Mouse (Mus musculus) intestine, postnatal 0 days (tissue): Measurements from ENCODE around the gene Atp9a. TPM values are rescaled to one million over a fixed set of nuclear protein-coding genes. Genes with fewer than 3 reads are reported as not detected.

Experiments used
- ATAC-seq: fragments of 200-750 bp; cut with Nextera tagmentation; 2 replicates; pipeline ENCODE4 v1.8.0; 2017; ENCODE audit warnings: mild to moderate bottlenecking, moderate TSS enrichment, moderate library complexity
- H3K27ac ChIP-seq: fragments of 300-500 bp; sonication (generic); 2 replicates; pipeline ENCODE4 v1.5.1; 2014; ENCODE audit warnings: mild to moderate bottlenecking, low read depth, low read length, moderate library complexity
- H3K27me3 ChIP-seq: fragments of 300-500 bp; sonication (generic); replicated peaks from 2 replicates; pipeline ENCODE4 v1.6.1; 2014; ENCODE audit warnings: low read length, mixed read lengths; ENCODE audit not compliant: control insufficient read depth, insufficient read depth
- H3K36me3 ChIP-seq: fragments of 300-500 bp; sonication (generic); 2 replicates; pipeline ENCODE4 v1.6.1; 2014; ENCODE audit warnings: mild to moderate bottlenecking, moderate library complexity; ENCODE audit not compliant: control insufficient read depth, insufficient read depth
- H3K4me1 ChIP-seq: fragments of 300-500 bp; sonication (generic); replicated peaks from 2 replicates; pipeline ENCODE4 v1.6.1; 2014; ENCODE audit warnings: antibody characterized with exemption, low read length, mixed read lengths; ENCODE audit not compliant: control insufficient read depth, insufficient read depth
- H3K4me2 ChIP-seq: fragments of 300-500 bp; sonication (generic); replicated peaks from 2 replicates; pipeline ENCODE4 v1.6.1; 2014; ENCODE audit warnings: low read depth, mild to moderate bottlenecking, moderate library complexity
- H3K4me3 ChIP-seq: fragments of 300-500 bp; sonication (generic); 2 replicates; pipeline ENCODE4 v1.5.1; 2014; ENCODE audit warnings: low read depth, low read length
- H3K9ac ChIP-seq: fragments of 300-500 bp; sonication (generic); 2 replicates; pipeline ENCODE4 v1.6.1; 2014; ENCODE audit warnings: mild to moderate bottlenecking, low read depth, low read length
- H3K9me3 ChIP-seq: fragments of 300-500 bp; sonication (generic); 2 replicates; pipeline ENCODE4 v1.6.1; 2016; ENCODE audit warnings: mixed run types; ENCODE audit not compliant: control insufficient read depth
- CTCF ChIP-seq: sonication (generic); IDR thresholded peaks from 2 replicates; pipeline ENCODE4 v1.5.1; 2016; ENCODE audit warnings: low read depth, mild to moderate bottlenecking, control low read depth, antibody characterized with exemption, moderate library complexity
- WGBS: fragments of 180-500 bp; shearing (Covaris S2); extraction: QIAGEN DNeasy Blood & Tissue Kit; methylation state at CpG from one replicate; pipeline ENCODE4 v1.1.7; 2014; 5-methylcytosine and 5-hydroxymethylcytosine counted together
- polyA plus RNA-seq: library from polyadenylated mRNA; unstranded; fragments of >200 nt; fragmentation: Nextera tagmentation; extraction: Ambion mirVana; gene quantifications from 2 replicates; pipeline ENCODE4 v1.2.1, GENCODE M21; 2015

Gene Atp9a
- polyA plus RNA-seq, 1 experiment from 2014 or later = 36.7 TPM

DNA sequence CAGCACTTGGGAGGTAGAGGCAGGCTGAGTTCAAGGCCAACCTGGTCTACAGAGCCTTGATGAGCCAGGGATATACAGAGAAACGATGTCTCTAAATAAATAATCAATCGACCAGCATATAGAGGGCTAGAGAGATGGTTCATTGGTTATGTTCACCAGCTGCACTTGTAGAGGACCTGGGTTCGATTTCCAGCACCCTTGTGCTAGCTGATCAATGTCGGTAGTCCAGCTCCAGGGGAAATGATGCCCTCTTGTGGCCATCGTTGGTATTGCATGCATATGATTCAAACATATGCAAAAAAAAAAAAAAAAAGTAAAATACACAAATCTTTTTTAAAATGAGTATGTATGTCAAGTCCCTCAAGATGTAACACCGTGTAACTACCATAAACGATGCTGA, 440 bp upstream of the Atp9a start:
- peak overlapping the region; percentile 85 for H3K4me2 ChIP-seq
- WGBS = 13% methylated on average over 7 of the region's 7 CpGs
- no peaks in the 10 kb centered on the region for H3K27me3 ChIP-seq
- H3K36me3 ChIP-seq = no peaks in the 10 kb centered on the region
- peak; percentile 85 for TF ChIP-seq CTCF
- ATAC-seq = no peak
- H3K9me3 ChIP-seq = no peaks in the 10 kb centered on the region
- peak overlapping the region; percentile 85 for H3K4me3 ChIP-seq
- H3K4me1 ChIP-seq = 0 out of 2 replicates have a peak, but pooled peaks cover 6% of the 10 kb centered on the region
- H3K27ac ChIP-seq = peak overlapping the region; percentile 93
- H3K9ac ChIP-seq = no peak overlapping the region

DNA sequence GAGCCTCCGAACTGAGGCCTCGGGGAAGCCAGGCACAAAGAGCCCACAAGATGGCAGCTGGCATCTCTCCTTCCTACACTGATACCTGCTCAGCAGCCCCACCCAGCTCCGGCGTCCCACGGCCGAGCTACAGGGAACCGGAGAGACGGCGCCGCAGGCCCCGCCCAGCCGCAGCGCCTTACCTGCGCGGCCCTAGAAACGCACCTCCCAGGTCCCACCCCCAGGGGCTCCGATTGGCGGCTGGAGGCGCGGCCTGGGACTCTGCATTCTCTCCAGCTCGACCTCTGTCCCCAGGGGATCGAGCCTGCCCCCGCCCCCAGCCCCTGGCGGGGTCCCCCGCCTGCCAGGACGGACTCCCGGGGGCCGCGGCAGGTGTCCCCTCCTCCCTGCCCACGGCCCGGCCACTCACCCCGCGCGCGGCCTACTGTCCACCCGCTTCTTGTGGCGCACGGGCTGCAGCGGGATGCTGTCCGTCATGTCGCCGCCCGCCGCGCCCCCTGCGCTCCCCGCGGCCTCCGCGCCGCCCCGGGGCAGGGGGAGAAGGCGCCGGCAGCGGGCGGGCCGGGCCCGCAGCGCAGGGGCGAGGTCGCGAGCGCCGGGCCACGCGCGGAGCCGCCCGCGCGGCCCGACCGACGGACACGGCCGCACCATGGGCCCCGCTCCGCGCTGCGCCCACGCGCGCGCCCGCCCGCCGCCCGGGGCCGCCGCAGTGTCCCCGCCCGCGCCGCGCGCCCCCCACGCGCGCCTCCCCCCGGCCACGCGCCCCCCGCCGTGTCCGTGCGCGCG, 743 bp downstream of the Atp9a start:
- peak; percentile 59 for TF ChIP-seq CTCF
- peak; percentile 97 for ATAC-seq
- Histone ChIP-seq H3K9me3 (no peaks in the 10 kb centered on the region), H3K27me3 (no peaks in the 10 kb centered on the region), H3K36me3 (no peaks in the 10 kb centered on the region), H3K9ac (peak overlapping the region; percentile 80), H3K4me2 (peak overlapping the region; percentile 85), H3K4me3 (peak overlapping the region; percentile 85), H3K4me1 (0 out of 2 replicates have a peak, but pooled peaks cover 6% of the 10 kb centered on the region), H3K27ac (peak overlapping the region; percentile 93)
- WGBS = under 1% methylated on average over 53 of the region's 108 CpGs

DNA sequence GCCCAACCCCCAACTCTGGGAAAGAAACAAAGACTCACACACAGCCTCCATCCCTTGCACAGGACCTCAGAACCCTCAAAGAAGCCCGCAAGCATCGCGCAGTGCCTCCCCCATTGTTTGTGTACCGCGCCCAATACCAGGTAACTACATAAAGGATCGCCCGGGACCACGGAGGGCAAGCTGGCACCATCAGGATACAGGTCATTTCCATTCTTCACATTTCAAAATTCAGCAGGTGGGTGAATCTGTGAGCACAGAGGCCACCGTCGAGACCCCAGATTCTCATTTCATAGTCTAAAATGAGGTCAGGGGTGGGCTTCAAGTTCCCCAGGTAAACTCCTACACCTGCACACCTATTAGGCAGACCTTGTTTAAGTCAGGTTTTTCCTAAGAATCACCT, 1.7 kb downstream of the Atp9a start:
- 85% methylated on average over 10 of the region's 10 CpGs for WGBS
- no peak overlapping the region for H3K9ac ChIP-seq
- no peaks in the 10 kb centered on the region for H3K27me3 ChIP-seq
- peak overlapping the region; percentile 93 for H3K27ac ChIP-seq
- no peak for ATAC-seq
- 0 out of 2 replicates have a peak, but pooled peaks cover 6% of the 10 kb centered on the region for H3K4me1 ChIP-seq
- H3K9me3 ChIP-seq = no peaks in the 10 kb centered on the region
- peak overlapping the region; percentile 85 for H3K4me3 ChIP-seq
- no peak for TF ChIP-seq CTCF
- no peaks in the 10 kb centered on the region for H3K36me3 ChIP-seq
- peak overlapping the region; percentile 85 for H3K4me2 ChIP-seq

DNA sequence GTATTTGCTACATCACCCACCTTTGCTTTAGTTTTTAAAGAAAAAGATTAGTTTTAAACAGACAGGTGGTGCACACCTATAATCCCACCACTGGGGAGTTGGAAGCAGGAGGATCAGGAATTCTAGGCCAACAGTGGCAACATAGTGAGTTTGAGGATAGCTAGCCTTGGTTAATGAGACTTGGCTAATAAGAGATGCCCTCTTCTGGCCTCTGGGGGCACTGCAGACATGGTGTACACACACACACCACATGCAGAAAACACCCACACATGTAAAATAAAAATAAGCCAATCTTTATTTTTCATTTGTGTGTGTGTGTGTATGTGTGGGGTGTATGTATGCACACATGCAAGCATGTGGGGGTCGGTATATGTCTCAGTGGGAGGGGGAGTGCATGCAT, 3.4 kb downstream of the Atp9a start:
- no peak for ATAC-seq
- 93% methylated on average over 1 of the region's 1 CpGs for WGBS
- H3K4me3 ChIP-seq = no peak overlapping the region
- H3K27ac ChIP-seq = no peak overlapping the region
- H3K4me1 ChIP-seq = 0 out of 2 replicates have a peak, but pooled peaks cover 6% of the 10 kb centered on the region
- TF ChIP-seq CTCF = peak; percentile 49
- H3K9ac ChIP-seq = no peak overlapping the region
- no peak overlapping the region for H3K4me2 ChIP-seq
- H3K36me3 ChIP-seq = no peaks in the 10 kb centered on the region
- H3K27me3 ChIP-seq = no peaks in the 10 kb centered on the region
- H3K9me3 ChIP-seq = no peaks in the 10 kb centered on the region

DNA sequence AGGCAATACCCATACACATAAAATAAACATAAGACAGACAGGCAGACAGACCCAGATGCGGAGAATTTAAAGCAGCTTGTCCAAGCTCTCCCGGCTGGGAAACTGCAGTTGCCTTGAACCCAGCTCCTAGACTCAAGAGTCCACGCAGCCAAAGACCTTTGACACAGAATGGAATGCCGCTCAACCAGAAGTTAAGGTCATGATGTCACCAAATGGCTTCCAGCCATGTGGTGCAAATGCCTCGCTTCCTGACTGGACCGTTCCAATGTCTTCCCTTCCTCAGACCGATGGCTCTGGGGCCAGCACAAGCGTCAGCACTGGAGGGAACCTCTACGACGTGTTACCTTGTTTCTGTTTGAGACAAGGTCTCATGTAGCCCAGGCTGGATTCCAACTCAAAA, 4.3 kb downstream of the Atp9a start:
- no peak for TF ChIP-seq CTCF
- H3K36me3 ChIP-seq = no peaks in the 10 kb centered on the region
- 76% methylated on average over 10 of the region's 10 CpGs for WGBS
- no peak overlapping the region for H3K27ac ChIP-seq
- no peaks in the 10 kb centered on the region for H3K27me3 ChIP-seq
- 0 out of 2 replicates have a peak, but pooled peaks cover 6% of the 10 kb centered on the region for H3K4me1 ChIP-seq
- H3K9ac ChIP-seq = no peak overlapping the region
- ATAC-seq = no peak
- no peak overlapping the region for H3K4me3 ChIP-seq
- H3K4me2 ChIP-seq = no peak overlapping the region
- H3K9me3 ChIP-seq = no peaks in the 10 kb centered on the region

DNA sequence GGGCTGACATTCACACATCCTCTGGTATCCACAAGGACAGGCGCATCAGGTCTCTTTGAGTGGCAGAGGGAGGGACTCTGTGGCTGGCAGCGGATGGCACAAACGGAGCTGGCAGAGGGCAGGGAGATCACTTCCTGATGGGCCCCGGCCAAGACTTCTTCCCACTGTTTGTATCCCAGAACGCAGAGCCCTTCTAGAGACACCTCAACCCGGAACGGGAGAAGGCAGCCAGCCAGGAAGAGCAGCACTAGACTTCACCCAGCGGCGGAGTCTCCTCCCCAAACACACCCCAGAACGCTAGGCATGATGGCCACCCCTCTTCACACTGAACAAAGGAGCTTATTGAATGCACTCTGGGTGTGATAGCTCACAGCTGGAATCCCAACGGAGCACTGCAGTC, 8.2 kb downstream of the Atp9a start:
- Histone ChIP-seq H3K9me3 (no peaks in the 10 kb centered on the region), H3K4me3 (peak overlapping the region; percentile 19), H3K27ac (peak overlapping the region; percentile 41)

More for the DNA sequence above, 8.2 kb downstream of the Atp9a start:
- Histone ChIP-seq H3K4me1 (no peaks in the 10 kb centered on the region), H3K36me3 (no peaks in the 10 kb centered on the region), H3K4me2 (peak overlapping the region; percentile 58), H3K27me3 (no peaks in the 10 kb centered on the region), H3K9ac (no peak overlapping the region)
- ATAC-seq = peak; percentile 85
- 24% methylated on average over 11 of the region's 11 CpGs for WGBS
- no peak for TF ChIP-seq CTCF
